Mouse (Mus musculus) bone marrow macrophage, adult 2 months (primary cell): ENCODE data around the gene Clk4.

ENCODE experiments used
- CTCF ChIP-seq: IDR thresholded peaks from 2 replicates; pipeline ENCODE4 v1.5.1; 2012; ENCODE audit warnings: low read depth, mild to moderate bottlenecking, low read length, moderate library complexity
- POLR2A ChIP-seq: IDR thresholded peaks from 2 replicates; pipeline ENCODE4 v1.6.1; 2012; ENCODE audit warnings: mild to moderate bottlenecking, low read depth, low read length, borderline replicate concordance

- TF ChIP-seq CTCF: no peak
- TF ChIP-seq POLR2A: no peak
Measured at GRCm38 (mm10) chr11:51320609-51321008, 59.1 kb downstream of the Clk4 start.
